Mouse (Mus musculus): ENCODE measurements at regions not wholly inside any gene's neighbourhood (a gene's known extent, or its start where the extent isn't known, plus 50 kb on each side); places are given as distances from the start of the nearest gene placed in this dataset.

DNA sequence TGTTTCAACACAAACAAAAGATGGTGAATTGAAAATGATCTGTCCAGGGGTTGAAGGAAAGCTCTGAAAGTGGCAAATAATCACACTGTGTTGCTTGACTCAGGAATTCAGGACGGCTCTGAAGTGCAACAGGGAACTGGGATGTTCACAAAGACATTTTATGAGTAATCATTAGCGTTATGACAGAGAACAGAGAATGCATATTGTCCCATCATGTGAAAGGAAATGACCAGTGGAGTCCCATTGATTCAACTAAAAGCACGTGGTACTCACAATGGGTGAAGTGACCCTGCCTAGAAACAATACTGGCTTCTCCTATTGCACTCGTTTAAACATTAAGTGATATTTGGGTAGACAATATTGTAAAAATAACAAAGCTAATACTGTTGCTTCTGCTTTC lies 466.1 kb downstream of the Hsfy2 start:
- no peak overlapping the region for H3K4me3 ChIP-seq (replicated peaks; ENCODE audit: low read depth, low read length)
- TF ChIP-seq CTCF (IDR thresholded peaks at IDR 0.05; ENCODE audit: low read depth) = no peak
- DNase-seq (ENCODE audit: low spot score) (no peak), ATAC-seq (replicated peaks; ENCODE audit: low FRiP score, low read depth) (no peak)
- no peak overlapping the region for H3K4me2 ChIP-seq (ENCODE audit: low read length)
- H3K9ac ChIP-seq (ENCODE audit: low read depth, low read length) = no peak overlapping the region
- H3K36me3 ChIP-seq (ENCODE audit: insufficient read depth, low read length) = no peaks in the 10 kb centered on the region
- H3K27me3 ChIP-seq (ENCODE audit: insufficient read depth, low read length) = no peaks in the 10 kb centered on the region
- no peak overlapping the region for H3K27ac ChIP-seq
- no peaks in the 10 kb centered on the region for H3K9me3 ChIP-seq (replicated peaks; ENCODE audit: low read length)
- 50% methylated on average over 4 of the region's 4 CpGs for WGBS
- no peaks in the 10 kb centered on the region for H3K4me1 ChIP-seq (replicated peaks; ENCODE audit: insufficient read depth, low read length)

- peak; percentile 76 for ATAC-seq (replicated peaks; ENCODE audit: low FRiP score, low read depth)
These were observed 468.5 kb downstream of the Hsfy2 start for GRCm38 (mm10) chr1:56168712-56169111.

DNA sequence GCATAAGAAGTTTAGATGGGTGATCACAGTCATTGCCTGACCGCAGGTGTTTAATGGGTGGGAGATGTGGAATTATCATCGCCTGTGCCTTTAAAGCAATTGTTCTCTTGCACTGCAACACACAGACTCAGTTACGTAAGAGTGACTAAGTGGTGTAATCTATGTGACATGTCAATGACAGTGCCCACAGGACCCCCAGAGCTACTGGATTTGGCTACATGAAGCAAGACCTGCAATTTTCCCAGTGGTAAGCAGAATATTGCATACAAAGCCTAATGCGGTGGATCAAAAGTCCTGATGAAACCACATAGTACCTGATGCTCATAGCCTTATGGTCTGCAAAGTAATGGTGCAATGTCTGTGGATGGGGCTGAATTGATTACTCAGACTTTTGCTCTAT lies 469.2 kb downstream of the Hsfy2 start:
- Histone ChIP-seq H3K9ac (ENCODE audit: low read depth, low read length) (no peak overlapping the region), H3K4me1 (replicated peaks; ENCODE audit: insufficient read depth, low read length) (no peaks in the 10 kb centered on the region), H3K27me3 (ENCODE audit: insufficient read depth, low read length) (no peaks in the 10 kb centered on the region), H3K4me2 (ENCODE audit: low read length) (no peak overlapping the region), H3K27ac (no peak overlapping the region), H3K9me3 (replicated peaks; ENCODE audit: low read length) (no peaks in the 10 kb centered on the region), H3K4me3 (replicated peaks; ENCODE audit: low read depth, low read length) (no peak overlapping the region), H3K36me3 (ENCODE audit: insufficient read depth, low read length) (no peaks in the 10 kb centered on the region)
- DNase-seq (ENCODE audit: low spot score) = no peak
- no peak for TF ChIP-seq CTCF (IDR thresholded peaks at IDR 0.05; ENCODE audit: low read depth)
- no peak for ATAC-seq (replicated peaks; ENCODE audit: low FRiP score, low read depth)
- WGBS = 80% methylated on average over 4 of the region's 4 CpGs

More at GRCm38 (mm10) chr1:56168712-56169111, 468.5 kb downstream of the Hsfy2 start:
- no peak for TF ChIP-seq CTCF (IDR thresholded peaks at IDR 0.05; ENCODE audit: low read depth)
- Histone ChIP-seq H3K4me1 (replicated peaks; ENCODE audit: insufficient read depth, low read length) (no peaks in the 10 kb centered on the region), H3K9ac (ENCODE audit: low read depth, low read length) (no peak overlapping the region), H3K4me3 (replicated peaks; ENCODE audit: low read depth, low read length) (no peak overlapping the region), H3K4me2 (ENCODE audit: low read length) (no peak overlapping the region), H3K9me3 (replicated peaks; ENCODE audit: low read length) (no peaks in the 10 kb centered on the region), H3K36me3 (ENCODE audit: insufficient read depth, low read length) (no peaks in the 10 kb centered on the region), H3K27ac (no peak overlapping the region), H3K27me3 (ENCODE audit: insufficient read depth, low read length) (no peaks in the 10 kb centered on the region)
- 15% methylated on average over 1 of the region's 1 CpGs for WGBS
- DNase-seq (ENCODE audit: low spot score) = peak; percentile 44

DNA sequence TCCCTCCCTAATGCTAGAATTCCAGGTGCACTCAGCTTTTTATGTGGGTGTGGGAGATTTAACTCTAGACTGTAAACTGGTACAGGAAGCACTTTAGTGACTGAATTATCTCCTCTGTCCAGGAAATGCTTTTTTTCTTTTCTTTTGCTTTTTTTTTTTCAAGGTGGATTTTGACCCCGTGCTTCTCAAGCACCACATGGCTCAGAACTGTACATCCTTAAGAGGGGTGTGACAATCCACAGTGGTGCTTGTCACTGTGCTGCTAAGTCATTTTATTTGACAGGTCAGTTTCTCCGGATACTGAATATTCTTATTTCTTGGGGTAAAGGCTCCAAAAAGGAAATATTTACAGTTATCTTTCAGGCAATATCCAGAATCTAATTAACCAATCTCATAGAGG lies 472.0 kb downstream of the Hsfy2 start:
- no peak for ATAC-seq (replicated peaks; ENCODE audit: low FRiP score, low read depth)
- Histone ChIP-seq H3K27ac (no peak overlapping the region), H3K27me3 (ENCODE audit: insufficient read depth, low read length) (no peaks in the 10 kb centered on the region), H3K4me2 (ENCODE audit: low read length) (no peak overlapping the region), H3K4me3 (replicated peaks; ENCODE audit: low read depth, low read length) (no peak overlapping the region), H3K9me3 (replicated peaks; ENCODE audit: low read length) (no peaks in the 10 kb centered on the region), H3K36me3 (ENCODE audit: insufficient read depth, low read length) (no peaks in the 10 kb centered on the region), H3K4me1 (replicated peaks; ENCODE audit: insufficient read depth, low read length) (no peaks in the 10 kb centered on the region), H3K9ac (ENCODE audit: low read depth, low read length) (no peak overlapping the region)
- 51% methylated on average over 2 of the region's 2 CpGs for WGBS
- no peak for DNase-seq (ENCODE audit: low spot score)
- TF ChIP-seq CTCF (IDR thresholded peaks at IDR 0.05; ENCODE audit: low read depth) = no peak

DNA sequence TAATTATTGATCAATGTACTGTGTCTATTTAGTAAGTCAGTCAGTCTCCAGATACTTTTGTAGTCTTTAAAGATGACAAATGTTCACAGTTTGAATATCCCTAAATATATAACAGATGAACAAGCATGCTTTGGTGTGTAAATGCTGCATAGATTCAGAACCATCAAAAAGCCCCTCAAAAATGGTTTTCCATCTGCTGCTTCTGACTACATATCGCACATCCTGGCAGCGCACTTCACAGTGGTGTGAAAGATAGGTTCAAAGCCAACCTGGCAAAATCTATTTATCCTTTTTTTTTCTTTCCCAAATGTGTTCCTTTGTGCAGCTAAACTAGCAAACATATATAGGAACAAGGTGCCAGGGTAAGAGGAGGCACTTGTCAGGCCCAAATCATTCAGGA lies 472.9 kb downstream of the Hsfy2 start:
- no peak overlapping the region for H3K9ac ChIP-seq (ENCODE audit: low read depth, low read length)
- no peak overlapping the region for H3K4me3 ChIP-seq (replicated peaks; ENCODE audit: low read depth, low read length)
- WGBS = 99% methylated on average over 2 of the region's 2 CpGs
- ATAC-seq (replicated peaks; ENCODE audit: low FRiP score, low read depth) = no peak
- no peaks in the 10 kb centered on the region for H3K36me3 ChIP-seq (ENCODE audit: insufficient read depth, low read length)
- H3K27me3 ChIP-seq (ENCODE audit: insufficient read depth, low read length) = no peaks in the 10 kb centered on the region
- H3K4me2 ChIP-seq (ENCODE audit: low read length) = no peak overlapping the region
- no peaks in the 10 kb centered on the region for H3K9me3 ChIP-seq (replicated peaks; ENCODE audit: low read length)
- TF ChIP-seq CTCF (IDR thresholded peaks at IDR 0.05; ENCODE audit: low read depth) = no peak
- H3K27ac ChIP-seq = no peak overlapping the region
- DNase-seq (ENCODE audit: low spot score) = no peak
- no peaks in the 10 kb centered on the region for H3K4me1 ChIP-seq (replicated peaks; ENCODE audit: insufficient read depth, low read length)

DNA sequence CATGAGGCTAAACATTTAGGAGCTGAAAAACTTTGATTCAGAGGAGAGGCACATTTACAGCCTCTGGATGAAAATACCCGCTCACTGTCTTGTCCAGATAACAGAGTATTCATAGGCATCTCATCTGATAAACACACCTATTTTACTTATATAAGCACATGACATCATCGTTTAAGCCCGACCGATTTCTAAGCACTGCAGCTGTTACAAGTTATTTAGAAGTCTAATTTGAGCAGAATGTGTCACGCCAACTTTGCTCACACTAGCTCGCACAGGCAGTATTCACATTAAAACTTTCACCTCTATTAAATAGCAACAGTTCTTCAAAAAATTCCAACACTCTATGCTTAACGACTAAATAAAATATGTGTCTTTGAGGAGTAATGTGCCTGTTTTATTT lies 506.3 kb downstream of the Hsfy2 start:
- 65% methylated on average over 7 of the region's 7 CpGs for WGBS
- no peak for TF ChIP-seq CTCF (IDR thresholded peaks at IDR 0.05; ENCODE audit: low read depth)
- no peak overlapping the region for H3K9ac ChIP-seq (ENCODE audit: low read depth, low read length)
- H3K4me3 ChIP-seq (replicated peaks; ENCODE audit: low read depth, low read length) = no peak overlapping the region
- no peak overlapping the region for H3K27ac ChIP-seq
- DNase-seq (ENCODE audit: low spot score) (no peak), ATAC-seq (replicated peaks; ENCODE audit: low FRiP score, low read depth) (no peak)
- H3K27me3 ChIP-seq (ENCODE audit: insufficient read depth, low read length) = no peaks in the 10 kb centered on the region
- no peaks in the 10 kb centered on the region for H3K4me1 ChIP-seq (replicated peaks; ENCODE audit: insufficient read depth, low read length)
- no peaks in the 10 kb centered on the region for H3K9me3 ChIP-seq (replicated peaks; ENCODE audit: low read length)
- no peaks in the 10 kb centered on the region for H3K36me3 ChIP-seq (ENCODE audit: insufficient read depth, low read length)
- no peak overlapping the region for H3K4me2 ChIP-seq (ENCODE audit: low read length)

DNA sequence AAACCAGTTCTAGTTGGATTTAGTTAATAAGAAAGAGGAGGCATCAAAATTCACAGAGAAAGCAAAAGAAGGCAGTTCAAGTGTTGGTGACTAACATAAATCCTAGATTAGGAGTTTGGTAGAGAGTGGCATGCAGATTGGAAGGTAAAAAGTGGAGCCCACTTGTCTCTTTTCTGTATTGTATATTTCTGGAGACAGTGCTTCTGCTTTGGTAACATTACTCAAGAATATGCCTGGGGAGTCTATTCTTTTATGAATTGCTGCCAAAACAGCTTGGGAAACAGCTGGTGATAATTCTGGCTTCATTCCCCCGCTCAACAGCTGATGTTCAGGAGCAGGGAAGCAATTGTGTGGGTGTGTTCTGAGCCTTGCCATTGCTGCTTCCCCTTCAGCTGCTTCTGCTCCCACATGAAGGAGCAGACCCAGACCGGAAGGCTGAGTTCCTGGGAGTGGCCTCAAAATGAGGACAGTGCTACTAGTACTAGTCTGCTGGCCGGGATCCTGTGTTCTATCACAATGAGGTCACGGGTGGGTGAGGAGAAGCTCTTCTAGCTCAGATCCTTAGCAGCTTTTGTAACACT lies 547.9 kb downstream of the Hsfy2 start:
- Histone ChIP-seq H3K9ac (ENCODE audit: low read depth, low read length) (no peak overlapping the region), H3K27ac (no peak overlapping the region), H3K4me3 (replicated peaks; ENCODE audit: low read depth, low read length) (no peak overlapping the region), H3K4me2 (ENCODE audit: low read length) (no peak overlapping the region), H3K4me1 (replicated peaks; ENCODE audit: insufficient read depth, low read length) (no peaks in the 10 kb centered on the region), H3K9me3 (replicated peaks; ENCODE audit: low read length) (no peaks in the 10 kb centered on the region), H3K27me3 (ENCODE audit: insufficient read depth, low read length) (no peaks in the 10 kb centered on the region), H3K36me3 (ENCODE audit: insufficient read depth, low read length) (no peaks in the 10 kb centered on the region)
- WGBS = 45% methylated on average over 4 of the region's 4 CpGs
- DNase-seq (ENCODE audit: low spot score) (peak; percentile 70), ATAC-seq (replicated peaks; ENCODE audit: low FRiP score, low read depth) (no peak; the same call in 1 of the 2 replicates)
- TF ChIP-seq CTCF (IDR thresholded peaks at IDR 0.05; ENCODE audit: low read depth) = no peak
